Mouse (Mus musculus) liver, embryonic 11.5 days (tissue): ENCODE results near the gene Fam166b. TPM values are rescaled to one million over a fixed set of nuclear protein-coding genes. Genes with fewer than 3 reads are reported as not detected.

Experiments used
- ATAC-seq: fragments of 200-750 bp; cut with Nextera tagmentation; replicated peaks from 2 replicates; pipeline ENCODE4 v1.8.0; 2017; ENCODE audit warnings: moderate number of reproducible peaks, mild to moderate bottlenecking, moderate TSS enrichment, moderate library complexity; ENCODE audit not compliant: low FRiP score
- DNase-seq: peaks from one replicate; pipeline ENCODE4 v3.0.0-alpha.2; 2017; ENCODE audit warnings: low spot score
- H3K27ac ChIP-seq: fragments of 300-500 bp; sonication (generic); 2 replicates; pipeline ENCODE4 v1.5.1; 2014; ENCODE audit warnings: mild to moderate bottlenecking, low read depth, low read length, control low read depth
- H3K27me3 ChIP-seq: fragments of 300-500 bp; sonication (generic); replicated peaks from 2 replicates; pipeline ENCODE4 v1.6.1; 2014; ENCODE audit warnings: low read length, mixed read lengths; ENCODE audit not compliant: control insufficient read depth, insufficient read depth
- H3K36me3 ChIP-seq: fragments of 300-500 bp; sonication (generic); 2 replicates; pipeline ENCODE4 v1.6.1; 2014; ENCODE audit warnings: mild to moderate bottlenecking, low read length, moderate library complexity, mixed read lengths; ENCODE audit not compliant: control insufficient read depth, insufficient read depth
- H3K4me1 ChIP-seq: fragments of 300-500 bp; sonication (generic); replicated peaks from 2 replicates; pipeline ENCODE4 v1.6.1; 2014; ENCODE audit warnings: low read length, mixed read lengths; ENCODE audit not compliant: control insufficient read depth, insufficient read depth
- H3K4me2 ChIP-seq: fragments of 300-500 bp; sonication (generic); 2 replicates; pipeline ENCODE4 v1.6.1; 2014; ENCODE audit warnings: mild to moderate bottlenecking, control low read depth, moderate library complexity
- H3K4me3 ChIP-seq: fragments of 300-500 bp; sonication (generic); 2 replicates; pipeline ENCODE4 v1.5.1; 2014; ENCODE audit warnings: low read depth, low read length, control low read depth
- H3K9ac ChIP-seq: fragments of 300-500 bp; sonication (generic); 2 replicates; pipeline ENCODE4 v1.6.1; 2014; ENCODE audit warnings: low read depth, low read length, control low read depth
- H3K9me3 ChIP-seq: fragments of 300-500 bp; sonication (generic); 2 replicates; pipeline ENCODE4 v1.6.1; 2016; ENCODE audit warnings: low read length, inconsistent platforms, mixed read lengths; ENCODE audit not compliant: control insufficient read depth
- WGBS: fragments of 180-500 bp; shearing (Covaris S2); extraction: QIAGEN DNeasy Blood & Tissue Kit; methylation state at CpG from one replicate; pipeline ENCODE4 v1.1.7; 2014; 5-methylcytosine and 5-hydroxymethylcytosine counted together
- polyA plus RNA-seq: library from polyadenylated mRNA; unstranded; fragments of >200 nt; fragmentation: Nextera tagmentation; extraction: Ambion mirVana; gene quantifications from 2 replicates; pipeline ENCODE4 v1.2.1, GENCODE M21; 2014

Gene Fam166b
- polyA plus RNA-seq, 1 experiment from 2014 or later, result not detected

GRCm38 (mm10) chr4:43395147-43395546 lies 33.8 kb downstream of the Fam166b start:
- no peak overlapping the region for H3K9ac ChIP-seq
- 74% methylated on average over 5 of the region's 5 CpGs for WGBS
- peaks cover 10% of the 10 kb centered on the region for H3K4me1 ChIP-seq
- H3K27me3 ChIP-seq, result peaks cover 5% of the 10 kb centered on the region; the same call in 1 of the 2 replicates
- no peak overlapping the region for H3K4me3 ChIP-seq
- no peaks in the 10 kb centered on the region for H3K9me3 ChIP-seq
- DNase-seq (no peak), ATAC-seq (no peak)
- H3K36me3 ChIP-seq, result no peaks in the 10 kb centered on the region
- H3K4me2 ChIP-seq, result no peak overlapping the region
- peak overlapping the region; percentile 19; the same call in 1 of the 2 replicates for H3K27ac ChIP-seq

- no peak for DNase-seq
- peak overlapping the region; percentile 19; the same call in 1 of the 2 replicates for H3K27ac ChIP-seq
- no peaks in the 10 kb centered on the region for H3K9me3 ChIP-seq
- H3K4me1 ChIP-seq, result peaks cover 8% of the 10 kb centered on the region; the same call in 1 of the 2 replicates
- ATAC-seq, result no peak
- WGBS, result 46% methylated on average over 15 of the region's 15 CpGs
- H3K36me3 ChIP-seq, result no peaks in the 10 kb centered on the region
- H3K9ac ChIP-seq, result no peak overlapping the region
- H3K4me2 ChIP-seq, result no peak overlapping the region
- H3K27me3 ChIP-seq, result peaks cover 5% of the 10 kb centered on the region; the same call in 1 of the 2 replicates
- no peak overlapping the region for H3K4me3 ChIP-seq
Observed at GRCm38 (mm10) chr4:43394345-43394891, 34.5 kb downstream of the Fam166b start.

- Histone ChIP-seq H3K4me2 (no peak overlapping the region), H3K4me1 (peaks cover 3% of the 10 kb centered on the region; the same call in 1 of the 2 replicates), H3K36me3 (no peaks in the 10 kb centered on the region), H3K27ac (no peak overlapping the region), H3K9me3 (no peaks in the 10 kb centered on the region), H3K4me3 (no peak overlapping the region), H3K27me3 (no peaks in the 10 kb centered on the region), H3K9ac (no peak overlapping the region)
- 72% methylated on average over 3 of the region's 3 CpGs for WGBS
- DNase-seq (no peak), ATAC-seq (no peak)
Observed at GRCm38 (mm10) chr4:43391521-43392050, 37.3 kb downstream of the Fam166b start.

GRCm38 (mm10) chr4:43389845-43390440 lies 39.0 kb downstream of the Fam166b start:
- H3K9ac ChIP-seq, result no peak overlapping the region

GRCm38 (mm10) chr4:43389390-43389789 lies 39.5 kb downstream of the Fam166b start:
- WGBS, result 66% methylated on average over 2 of the region's 2 CpGs
- no peak overlapping the region for H3K27ac ChIP-seq

More at GRCm38 (mm10) chr4:43389845-43390440, 39.0 kb downstream of the Fam166b start:
- H3K4me1 ChIP-seq, result peaks cover 3% of the 10 kb centered on the region; the same call in 1 of the 2 replicates
- no peak overlapping the region for H3K4me2 ChIP-seq
- no peak overlapping the region for H3K27ac ChIP-seq
- WGBS, result 67% methylated on average over 9 of the region's 9 CpGs
- no peak for ATAC-seq
- H3K4me3 ChIP-seq, result no peak overlapping the region
- H3K9me3 ChIP-seq, result no peaks in the 10 kb centered on the region
- no peak for DNase-seq
- no peaks in the 10 kb centered on the region for H3K36me3 ChIP-seq
- H3K27me3 ChIP-seq, result no peaks in the 10 kb centered on the region

GRCm38 (mm10) chr4:43386932-43387331 lies 42.0 kb downstream of the Fam166b start:
- Histone ChIP-seq H3K9me3 (no peaks in the 10 kb centered on the region), H3K27ac (no peak overlapping the region), H3K4me1 (no peaks in the 10 kb centered on the region), H3K4me2 (no peak overlapping the region), H3K9ac (no peak overlapping the region), H3K27me3 (peaks cover 8% of the 10 kb centered on the region), H3K4me3 (no peak overlapping the region), H3K36me3 (no peaks in the 10 kb centered on the region)
- DNase-seq (no peak), ATAC-seq (no peak)

More at GRCm38 (mm10) chr4:43389390-43389789, 39.5 kb downstream of the Fam166b start:
- Histone ChIP-seq H3K9ac (no peak overlapping the region), H3K27me3 (no peaks in the 10 kb centered on the region), H3K9me3 (no peaks in the 10 kb centered on the region), H3K4me3 (no peak overlapping the region), H3K4me1 (peaks cover 3% of the 10 kb centered on the region; the same call in 1 of the 2 replicates), H3K36me3 (no peaks in the 10 kb centered on the region), H3K4me2 (no peak overlapping the region)
- DNase-seq, result no peak
- no peak for ATAC-seq

GRCm38 (mm10) chr4:43384541-43384940 lies 44.4 kb downstream of the Fam166b start:
- no peaks in the 10 kb centered on the region for H3K9me3 ChIP-seq
- WGBS, result 89% methylated on average over 3 of the region's 3 CpGs
- no peak overlapping the region for H3K4me3 ChIP-seq
- H3K4me2 ChIP-seq, result no peak overlapping the region
- H3K27ac ChIP-seq, result no peak overlapping the region
- no peak for DNase-seq
- ATAC-seq, result no peak
- H3K36me3 ChIP-seq, result no peaks in the 10 kb centered on the region
- no peaks in the 10 kb centered on the region for H3K4me1 ChIP-seq
- H3K27me3 ChIP-seq, result peaks cover 27% of the 10 kb centered on the region
- H3K9ac ChIP-seq, result no peak overlapping the region

- Histone ChIP-seq H3K9me3 (no peaks in the 10 kb centered on the region), H3K36me3 (no peaks in the 10 kb centered on the region), H3K9ac (no peak overlapping the region), H3K27ac (no peak overlapping the region), H3K4me2 (no peak overlapping the region), H3K4me3 (no peak overlapping the region), H3K4me1 (no peaks in the 10 kb centered on the region), H3K27me3 (peaks cover 27% of the 10 kb centered on the region)
- ATAC-seq (no peak), DNase-seq (no peak)
- 72% methylated on average over 5 of the region's 5 CpGs for WGBS
Observed at GRCm38 (mm10) chr4:43384083-43384460, 44.9 kb downstream of the Fam166b start.
